Mouse (Mus musculus) ES-E14 (cell line): ENCODE data around the gene Asic2. TPM values are rescaled to one million over a fixed set of nuclear protein-coding genes. Genes with fewer than 3 reads are reported as not detected.

Source experiments
- DNase-seq: peaks from one replicate; pipeline ENCODE4 v3.0.0-alpha.2; 2013; ENCODE audit warnings: low read depth, low spot score
- H3K27ac ChIP-seq: 2 replicates; pipeline ENCODE4 v1.5.1; 2012; ENCODE audit warnings: low read depth, mild to moderate bottlenecking, low read length, moderate library complexity, mixed read lengths; ENCODE audit not compliant: poor library complexity, insufficient read depth, severe bottlenecking
- H3K36me3 ChIP-seq: 2 replicates; pipeline ENCODE4 v1.6.1; 2012; ENCODE audit warnings: mild to moderate bottlenecking, low read length, moderate library complexity, mixed read lengths; ENCODE audit not compliant: control insufficient read depth, poor library complexity, insufficient read depth, severe bottlenecking
- H3K4me1 ChIP-seq, 2 experiments: fragments of 150-350 bp in 1 of 2; sonication (generic) in 1 of 2; 2 replicates each; pipeline ENCODE4 v1.6.1; 2012; ENCODE audit warnings: low read length in 2 of 2, mild to moderate bottlenecking in 1 of 2, mixed read lengths in 1 of 2; ENCODE audit not compliant: control insufficient read depth in 2 of 2, insufficient read depth in 2 of 2, poor library complexity in 1 of 2
- H3K4me3 ChIP-seq, 2 experiments: fragments of 150-350 bp in 1 of 2; sonication (generic) in 1 of 2; 2 replicates each; pipeline ENCODE4 v1.5.1; 2012; ENCODE audit warnings: low read length in 2 of 2, low read depth in 1 of 2, mild to moderate bottlenecking in 1 of 2, mixed read lengths in 1 of 2; ENCODE audit not compliant: insufficient read depth in 1 of 2, poor library complexity in 1 of 2, severe bottlenecking in 1 of 2
- H3K9ac ChIP-seq: 2 replicates; pipeline ENCODE4 v1.6.1; 2012; ENCODE audit warnings: low read depth, mild to moderate bottlenecking, low read length, mixed read lengths; ENCODE audit not compliant: poor library complexity, insufficient read depth, severe bottlenecking
- H3K9me3 ChIP-seq: fragments of 150-350 bp; sonication (generic); 2 replicates; pipeline ENCODE4 v1.6.1; 2012; ENCODE audit warnings: low read depth, mild to moderate bottlenecking, low read length; ENCODE audit not compliant: control insufficient read depth, insufficient read depth
- CHD2 ChIP-seq: IDR thresholded peaks from 2 replicates; pipeline ENCODE4 v1.6.1; 2014; ENCODE audit warnings: mild to moderate bottlenecking, low read depth, low read length, inconsistent platforms
- HCFC1 ChIP-seq: IDR thresholded peaks from 2 replicates; pipeline ENCODE4 v1.6.1; 2012; ENCODE audit warnings: low read length, inconsistent platforms, borderline replicate concordance; ENCODE audit not compliant: insufficient read depth
- MAFK ChIP-seq: IDR thresholded peaks from 2 replicates; pipeline ENCODE4 v1.6.1; 2014; ENCODE audit warnings: mild to moderate bottlenecking, low read depth, low read length, inconsistent platforms; ENCODE audit not compliant: insufficient read depth
- ZC3H11A ChIP-seq: IDR thresholded peaks from 2 replicates; pipeline ENCODE4 v1.6.1; 2012; ENCODE audit warnings: low read depth, mild to moderate bottlenecking, inconsistent platforms, low read length, borderline replicate concordance
- ZNF384 ChIP-seq: IDR thresholded peaks from 2 replicates; pipeline ENCODE4 v1.6.1; 2012; ENCODE audit warnings: low read depth, low read length, inconsistent platforms
- in situ Hi-C, 2 experiments: fragments of 600-800 bp; cut with MboI; formaldehyde crosslinking; loops; one replicate each; pipeline ENCODE4 v1.15.1; 2025; ENCODE audit warnings: low sequenced_read_pairs in 2 of 2, inconsistent platforms in 1 of 2; ENCODE audit not compliant: unreplicated experiment in 2 of 2
- total RNA-seq: library from RNA; depleted of rRNA; stranded (reverse); fragments of 300-350 nt; gene quantifications from 2 replicates; pipeline ENCODE4 v1.2.3, GENCODE M21; 2012

The Asic2 gene
- total RNA-seq, 1 experiment: 0.13 TPM

GRCm38 (mm10) chr11:81080076-81080805 lies 888.0 kb downstream of the Asic2 start:
- no peak for TF ChIP-seq CHD2
- no peak for TF ChIP-seq ZC3H11A
- no peak for TF ChIP-seq ZNF384
- TF ChIP-seq MAFK: no peak
- no peak for DNase-seq
- H3K9me3 ChIP-seq: no peaks in the 10 kb centered on the region
- peaks cover 2 to 3% of the 10 kb centered on the region in 2 experiments; a peak in 1 of 4 replicates for H3K4me1 ChIP-seq
- H3K36me3 ChIP-seq: no peaks in the 10 kb centered on the region
- in situ Hi-C loops: no loop called here
- no peak overlapping the region for H3K4me3 ChIP-seq
- H3K27ac ChIP-seq: no peak overlapping the region
- H3K9ac ChIP-seq: no peak overlapping the region

DNA sequence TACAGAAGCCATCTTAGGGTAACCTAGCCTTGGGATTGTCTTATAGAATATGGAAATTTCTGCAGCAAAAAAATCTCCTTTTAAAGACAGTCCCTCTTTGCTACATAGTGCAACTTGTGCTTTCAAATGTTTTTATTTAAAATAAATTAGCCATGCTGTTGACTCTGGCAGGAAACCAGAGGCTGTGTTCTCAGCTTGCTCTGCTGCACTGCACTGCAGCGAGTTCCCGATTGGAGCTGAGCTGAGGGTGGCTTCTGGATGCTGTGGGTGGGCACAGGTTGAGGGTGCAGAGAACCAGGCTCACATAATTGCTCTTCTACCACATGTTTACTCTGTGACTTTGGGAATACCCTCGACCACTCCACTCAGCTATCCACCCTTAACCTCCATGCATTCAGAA lies 889.0 kb downstream of the Asic2 start:
- in situ Hi-C loops: no loop called here
- TF ChIP-seq ZNF384: no peak
- no peak for TF ChIP-seq HCFC1
- TF ChIP-seq ZC3H11A: no peak
- no peak for TF ChIP-seq CHD2
- TF ChIP-seq MAFK: no peak
- Histone ChIP-seq H3K9ac (no peak overlapping the region), H3K9me3 (no peaks in the 10 kb centered on the region), H3K27ac (no peak overlapping the region), H3K4me1 (peaks cover 2 to 3% of the 10 kb centered on the region in 2 experiments; a peak in 1 of 4 replicates), H3K36me3 (no peaks in the 10 kb centered on the region), H3K4me3 (no peak overlapping the region)
- no peak for DNase-seq

DNA sequence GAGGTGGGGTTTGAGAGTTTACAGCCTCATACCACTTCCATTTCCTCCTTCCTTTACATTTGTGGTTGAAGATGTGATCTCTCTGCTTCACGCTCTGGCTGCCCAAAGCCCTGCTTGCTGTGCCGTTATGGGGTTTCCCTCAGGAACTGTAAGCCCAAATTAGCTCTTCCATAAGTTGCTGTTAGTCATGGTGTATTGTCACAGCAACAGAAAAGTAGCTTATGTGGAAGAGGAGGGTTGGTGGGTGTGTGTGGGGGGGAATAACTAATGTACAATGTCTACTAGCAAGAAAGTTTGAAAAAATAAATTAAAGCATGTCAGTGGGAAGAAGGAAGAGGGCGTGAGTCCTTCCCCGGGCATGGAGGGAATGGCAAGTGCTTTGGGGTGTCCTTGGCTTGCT lies 896.4 kb downstream of the Asic2 start:
- Histone ChIP-seq H3K9ac (no peak overlapping the region), H3K4me1 (no peaks in the 10 kb centered on the region; a peak in 1 of 4 replicates), H3K27ac (no peak overlapping the region), H3K4me3 (no peak overlapping the region), H3K36me3 (no peaks in the 10 kb centered on the region), H3K9me3 (no peaks in the 10 kb centered on the region)
- TF ChIP-seq ZNF384: no peak
- no peak for TF ChIP-seq HCFC1
- in situ Hi-C loops: no loop called here
- no peak for DNase-seq

DNA sequence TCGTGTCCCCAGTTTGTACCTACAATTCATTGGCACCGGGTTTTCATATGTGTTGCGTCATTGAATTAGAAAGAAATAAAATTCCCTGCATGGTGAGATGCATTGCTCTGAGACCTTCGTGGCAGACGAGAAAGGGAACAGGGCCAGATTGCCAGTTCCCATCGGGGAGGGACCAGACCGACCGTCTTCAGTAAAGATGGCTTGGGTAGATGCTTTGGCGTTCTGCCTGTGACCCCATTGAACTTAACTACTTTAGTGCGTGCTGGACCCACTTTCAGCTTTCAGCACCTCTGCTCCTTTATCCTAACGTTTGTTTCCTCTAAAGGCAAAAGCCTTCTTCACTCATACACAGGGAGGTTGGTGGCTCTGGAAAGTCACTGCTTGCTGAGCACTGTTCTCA lies 902.9 kb downstream of the Asic2 start:
- no peak overlapping the region for H3K9ac ChIP-seq
- in situ Hi-C loops: no loop called here
- no peaks in the 10 kb centered on the region for H3K4me1 ChIP-seq
- DNase-seq: no peak
- no peak overlapping the region for H3K4me3 ChIP-seq
- H3K36me3 ChIP-seq: no peaks in the 10 kb centered on the region
- H3K27ac ChIP-seq: no peak overlapping the region
- TF ChIP-seq HCFC1: no peak
- TF ChIP-seq MAFK: no peak
- TF ChIP-seq ZNF384: no peak
- no peak for TF ChIP-seq ZC3H11A
- TF ChIP-seq CHD2: no peak
- no peaks in the 10 kb centered on the region for H3K9me3 ChIP-seq

DNA sequence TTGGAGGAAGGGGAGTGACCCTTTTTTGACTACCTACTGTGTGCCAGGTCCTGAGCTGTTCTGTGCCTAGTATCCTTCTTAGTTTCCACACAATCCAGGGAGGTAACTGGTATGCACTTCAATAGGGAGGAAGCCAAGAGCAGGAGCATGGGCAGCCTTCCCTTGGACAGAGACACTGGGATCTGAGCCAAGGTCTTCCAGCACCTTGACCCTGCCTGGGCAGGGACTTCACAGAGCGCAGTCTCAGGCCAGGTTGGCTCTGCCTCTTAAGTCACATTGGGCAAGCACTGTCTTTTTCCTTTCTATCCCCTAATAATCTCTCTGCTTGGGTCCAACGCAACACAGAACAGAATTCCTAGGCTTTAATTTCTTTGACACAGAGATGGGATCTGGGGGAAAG lies 904.3 kb downstream of the Asic2 start:
- H3K4me1 ChIP-seq: no peaks in the 10 kb centered on the region
- no peak overlapping the region for H3K27ac ChIP-seq
- no peak overlapping the region for H3K4me3 ChIP-seq
- no peaks in the 10 kb centered on the region for H3K9me3 ChIP-seq
- in situ Hi-C loops: no loop called here
- TF ChIP-seq MAFK (no peak), ZC3H11A (no peak), HCFC1 (no peak), ZNF384 (no peak), CHD2 (no peak)
- DNase-seq: no peak
- no peaks in the 10 kb centered on the region for H3K36me3 ChIP-seq
- no peak overlapping the region for H3K9ac ChIP-seq
